Mouse (Mus musculus): ENCODE data around the gene Hist3h2ba. TPM values are rescaled to one million over a fixed set of nuclear protein-coding genes. Genes with fewer than 3 reads are reported as not detected.

Hist3h2ba gene
- total and polyA plus RNA-seq, 3 experiments, result not detected

GRCm38 (mm10) chr11:58954420-58955142 lies 5.9 kb downstream of the Hist3h2ba start, which contains the start of the genes Hist3h2a and Trim17 (continued):
- TF ChIP-seq MXI1 (IDR thresholded peaks at IDR 0.05; ENCODE audit: low read depth, low read length), result peak; percentile 46

- peak overlapping the region; percentile 72 to 78 (median 72) for H3K4me3 ChIP-seq (replicated peaks in 1 of 3; ENCODE audit: low read depth in 2 of 3, low read length in 2 of 3, poor library complexity in 1 of 3)
- peak overlapping the region; percentile 93 for H3K27ac ChIP-seq (ENCODE audit: insufficient read depth, low read depth)
- H3K4me2 ChIP-seq (ENCODE audit: insufficient read depth, low read depth, poor library complexity, severe bottlenecking), result peak overlapping the region; percentile 96
- H3K9ac ChIP-seq (ENCODE audit: insufficient read depth, low read depth), result peak overlapping the region; percentile 83
- peaks cover 26% of the 10 kb centered on the region for H3K27me3 ChIP-seq (replicated peaks)
- DNase-seq (ENCODE audit: extremely low read depth), result peak; percentile 37
- peaks cover 2 to 14% of the 10 kb centered on the region in 2 experiments for H3K36me3 ChIP-seq (replicated peaks in 1 of 2; ENCODE audit: control insufficient read depth in 1 of 2, insufficient read depth in 1 of 2, low read length in 1 of 2)
- H3K79me2 ChIP-seq (replicated peaks; ENCODE audit: control insufficient read depth, extremely low read depth, insufficient read depth, poor library complexity, severe bottlenecking), result peaks cover 2% of the 10 kb centered on the region; the same call in 1 of the 2 replicates
- peaks cover 13 to 51% of the 10 kb centered on the region in 2 experiments for H3K4me1 ChIP-seq (ENCODE audit: control insufficient read depth in 1 of 2, insufficient read depth in 2 of 2)
- H3K9me3 ChIP-seq (replicated peaks; ENCODE audit: low read length), result no peaks in the 10 kb centered on the region
- in situ Hi-C loops (cut with MboI; ENCODE audit: low pct_ligation_motif_present, low pct_unique_long_range_greater_than_20kb, low sequenced_read_pairs), result loop anchor here (5.0 kb wide), 1 partner anchor 33 kb away; no protein-coding TSS in a partner anchor
- TF ChIP-seq MEF2A (IDR thresholded peaks at IDR 0.05; ENCODE audit: borderline replicate concordance, low read depth, low read length) (no peak; the same call in 1 of the 2 replicates), TCF12 (IDR thresholded peaks at IDR 0.05; ENCODE audit: low read depth, low read length) (no peak), RCOR1 (conservative IDR thresholded peaks at IDR 0.05; ENCODE audit: low read depth, low read length) (no peak), TBP (conservative IDR thresholded peaks at IDR 0.05; ENCODE audit: low read depth, low read length) (no peak), CHD1 (IDR thresholded peaks at IDR 0.05; ENCODE audit: low read depth, low read length) (peak; percentile 62; the same call in 1 of the 2 replicates), ZNF384 (IDR thresholded peaks at IDR 0.05; ENCODE audit: low read depth, low read length) (no peak), KAT2A (IDR thresholded peaks at IDR 0.05; ENCODE audit: insufficient replicate concordance, low read length) (no peak), NELFE (IDR thresholded peaks at IDR 0.05; ENCODE audit: low read depth, low read length) (no peak), IRF4 (IDR thresholded peaks at IDR 0.05; ENCODE audit: low read depth, low read length) (no peak), JUN (IDR thresholded peaks at IDR 0.05; ENCODE audit: insufficient read depth, low read depth, low read length) (no peak), ZC3H11A (IDR thresholded peaks at IDR 0.05; ENCODE audit: low read depth, low read length) (no peak), MXI1 (IDR thresholded peaks at IDR 0.05; ENCODE audit: low read depth, low read length) (no peak), MAZ (IDR thresholded peaks at IDR 0.05; ENCODE audit: low read depth, low read length) (0 out of 2 replicates have a peak, but pooled peaks have one; percentile 52), ZMIZ1 (IDR thresholded peaks at IDR 0.05; ENCODE audit: low read depth, low read length) (no peak), E2F4 (IDR thresholded peaks at IDR 0.05; ENCODE audit: insufficient replicate concordance, low read depth, low read length) (no peak), POLR2AphosphoS2 (IDR thresholded peaks at IDR 0.05; ENCODE audit: low read depth, low read length) (peak; percentile 62; the same call in 1 of the 2 replicates), SMC3 (IDR thresholded peaks at IDR 0.05; ENCODE audit: low read depth, low read length) (peak; percentile 16), SIN3A (IDR thresholded peaks at IDR 0.05; ENCODE audit: low read length) (0 out of 2 replicates have a peak, but pooled peaks have one; percentile 15), CHD2 (IDR thresholded peaks at IDR 0.05; ENCODE audit: low read length) (0 out of 2 replicates have a peak, but pooled peaks have one; percentile 16)
- dilution Hi-C loops (cut with MboI; ENCODE audit: extremely low pct_ligation_motif_present, extremely low pct_unique_long_range_greater_than_20kb, low sequenced_read_pairs), result no loop called here
Observed at GRCm38 (mm10) chr11:58955143-58955867, 6.6 kb downstream of the Hist3h2ba start.

Data from CH12.LX (cell line).